Mouse (Mus musculus) MEL (cell line): ENCODE measurements around the gene Coro1b. TPM values are rescaled to one million over a fixed set of nuclear protein-coding genes. Genes with fewer than 3 reads are reported as not detected.
A peak's percentile ranks its signal among the peaks of the same experiment; 100 is the strongest.

Experiments used
- DNase-seq: peaks from one replicate; pipeline ENCODE4 v3.0.0; 2011; ENCODE audit warnings: low read depth, low spot score
- H3K27ac ChIP-seq: 2 replicates; pipeline ENCODE4 v1.5.1; 2012; ENCODE audit warnings: low read depth, mild to moderate bottlenecking, control low read depth, low read length, moderate library complexity; ENCODE audit not compliant: control insufficient read depth
- H3K27me3 ChIP-seq, 2 experiments: fragments of 150-350 bp in 1 of 2; sonication (generic) in 1 of 2; 2 replicates each; pipeline ENCODE4 v1.6.1; 2012; ENCODE audit warnings: low read length in 2 of 2, mild to moderate bottlenecking in 2 of 2, improper control_type of control experiment in 1 of 2, moderate library complexity in 1 of 2; ENCODE audit not compliant: insufficient read depth in 2 of 2, control insufficient read depth in 1 of 2
- H3K36me3 ChIP-seq, 2 experiments: 2 replicates each; pipeline ENCODE4 v1.6.1; 2012 to 2014; ENCODE audit warnings: low read length in 2 of 2, improper control_type of control experiment in 1 of 2, inconsistent platforms in 1 of 2, mild to moderate bottlenecking in 1 of 2; ENCODE audit not compliant: insufficient read depth in 2 of 2, control insufficient read depth in 1 of 2
- H3K4me1 ChIP-seq, 2 experiments: fragments of 150-350 bp in 1 of 2; sonication (generic) in 1 of 2; 2 replicates each; pipeline ENCODE4 v1.6.1; 2012; ENCODE audit warnings: low read length in 2 of 2, improper control_type of control experiment in 1 of 2, mild to moderate bottlenecking in 1 of 2; ENCODE audit not compliant: insufficient read depth in 2 of 2, control insufficient read depth in 1 of 2
- H3K4me3 ChIP-seq, 2 experiments: fragments of 150-350 bp in 1 of 2; sonication (generic) in 1 of 2; 2 replicates each; pipeline ENCODE4 v1.5.1; 2012; ENCODE audit warnings: low read depth in 2 of 2, low read length in 2 of 2, mild to moderate bottlenecking in 2 of 2, moderate library complexity in 2 of 2, control low read depth in 1 of 2, improper control_type of control experiment in 1 of 2; ENCODE audit not compliant: control insufficient read depth in 1 of 2, insufficient read depth in 1 of 2
- H3K79me2 ChIP-seq: 2 replicates; pipeline ENCODE4 v1.6.1; 2012; ENCODE audit warnings: mild to moderate bottlenecking, low read length, moderate library complexity; ENCODE audit not compliant: control insufficient read depth, poor library complexity, insufficient read depth
- H3K9ac ChIP-seq: 2 replicates; pipeline ENCODE4 v1.6.1; 2012; ENCODE audit warnings: low read depth, mild to moderate bottlenecking, control low read depth, low read length, moderate library complexity; ENCODE audit not compliant: control insufficient read depth, poor library complexity, severe bottlenecking
- H3K9me3 ChIP-seq: fragments of 150-350 bp; sonication (generic); replicated peaks from 2 replicates; pipeline ENCODE4 v1.6.1; 2012; ENCODE audit warnings: mild to moderate bottlenecking, low read length, improper control_type of control experiment, moderate library complexity; ENCODE audit not compliant: insufficient read depth
- BHLHE40 ChIP-seq: IDR thresholded peaks from 2 replicates; pipeline ENCODE4 v1.6.1; 2012; ENCODE audit warnings: low read depth, mild to moderate bottlenecking, inconsistent platforms, low read length, improper control_type of control experiment, borderline replicate concordance
- CHD2 ChIP-seq: IDR thresholded peaks from 2 replicates; pipeline ENCODE4 v1.6.1; 2011; ENCODE audit warnings: low read length, improper control_type of control experiment
- CTCF ChIP-seq, 3 experiments: IDR thresholded peaks in 2 of 3; conservative IDR thresholded peaks in 1 of 3; 2 replicates each; pipeline ENCODE4 v1.5.1; 2011 to 2012; ENCODE audit warnings: low read length in 3 of 3, low read depth in 2 of 3, mild to moderate bottlenecking in 2 of 3, improper control_type of control experiment in 1 of 3, inconsistent platforms in 1 of 3, mixed read lengths in 1 of 3, moderate library complexity in 1 of 3; ENCODE audit not compliant: control insufficient read depth in 1 of 3, insufficient read depth in 1 of 3, poor library complexity in 1 of 3, severe bottlenecking in 1 of 3
- E2F4 ChIP-seq: IDR thresholded peaks from 2 replicates; pipeline ENCODE4 v1.6.1; 2011; ENCODE audit warnings: low read depth, low read length, improper control_type of control experiment, borderline replicate concordance
- JUND ChIP-seq: IDR thresholded peaks from 2 replicates; pipeline ENCODE4 v1.6.1; 2011; ENCODE audit warnings: low read depth, mild to moderate bottlenecking, improper control_type of control experiment, low read length
- KAT2A ChIP-seq: conservative IDR thresholded peaks from 2 replicates; pipeline ENCODE4 v1.6.1; 2012; ENCODE audit warnings: low read depth, low read length, improper control_type of control experiment, inconsistent platforms
- MAFK ChIP-seq: IDR thresholded peaks from 2 replicates; pipeline ENCODE4 v1.6.1; 2011; ENCODE audit warnings: low read depth, mild to moderate bottlenecking, low read length, improper control_type of control experiment, borderline replicate concordance
- MAX ChIP-seq: IDR thresholded peaks from 2 replicates; pipeline ENCODE4 v1.6.1; 2011; ENCODE audit warnings: low read length, improper control_type of control experiment
- MAZ ChIP-seq: IDR thresholded peaks from 2 replicates; pipeline ENCODE4 v1.6.1; 2012; ENCODE audit warnings: low read depth, mild to moderate bottlenecking, inconsistent platforms, low read length, improper control_type of control experiment
- MEF2A ChIP-seq: IDR thresholded peaks from 2 replicates; pipeline ENCODE4 v1.6.1; 2014; ENCODE audit warnings: low read depth, mild to moderate bottlenecking, inconsistent platforms, low read length, improper control_type of control experiment; ENCODE audit not compliant: poor library complexity, insufficient replicate concordance, severe bottlenecking; ENCODE audit errors: extremely low read depth
- MXI1 ChIP-seq: IDR thresholded peaks from 2 replicates; pipeline ENCODE4 v1.6.1; 2011; ENCODE audit warnings: mild to moderate bottlenecking, low read depth, low read length, improper control_type of control experiment
- MYB ChIP-seq: IDR thresholded peaks from 2 replicates; pipeline ENCODE4 v1.6.1; 2011; ENCODE audit warnings: mild to moderate bottlenecking, low read depth, low read length, improper control_type of control experiment
- MYC ChIP-seq: IDR thresholded peaks from 2 replicates; pipeline ENCODE4 v1.6.1; 2011; ENCODE audit warnings: low read depth, mild to moderate bottlenecking, low read length, improper control_type of control experiment, moderate library complexity
- POLR2A ChIP-seq, 2 experiments: IDR thresholded peaks; 2 replicates each; pipeline ENCODE4 v1.6.1; 2011 to 2012; ENCODE audit warnings: low read length in 2 of 2, mild to moderate bottlenecking in 2 of 2, control low read depth in 1 of 2, improper control_type of control experiment in 1 of 2, low read depth in 1 of 2, moderate library complexity in 1 of 2; ENCODE audit not compliant: control insufficient read depth in 1 of 2, insufficient read depth in 1 of 2, poor library complexity in 1 of 2
- POLR2AphosphoS5 ChIP-seq: IDR thresholded peaks from 2 replicates; pipeline ENCODE4 v1.6.1; 2012; ENCODE audit warnings: low read depth, borderline replicate concordance, mild to moderate bottlenecking, inconsistent platforms, low read length, moderate library complexity, mixed read lengths
- RAD21 ChIP-seq: IDR thresholded peaks from 2 replicates; pipeline ENCODE4 v1.6.1; 2011; ENCODE audit warnings: mild to moderate bottlenecking, low read depth, low read length, improper control_type of control experiment
- RCOR1 ChIP-seq: IDR thresholded peaks from 2 replicates; pipeline ENCODE4 v1.6.1; 2012; ENCODE audit warnings: low read depth, mild to moderate bottlenecking, inconsistent platforms, low read length, improper control_type of control experiment
- SIN3A ChIP-seq: IDR thresholded peaks from 2 replicates; pipeline ENCODE4 v1.6.1; 2012; ENCODE audit warnings: low read length, improper control_type of control experiment, inconsistent platforms
- SMC3 ChIP-seq: IDR thresholded peaks from 2 replicates; pipeline ENCODE4 v1.6.1; 2011; ENCODE audit warnings: low read depth, low read length, improper control_type of control experiment
- TAL1 ChIP-seq: IDR thresholded peaks from 2 replicates; pipeline ENCODE4 v1.6.1; 2012; ENCODE audit warnings: mild to moderate bottlenecking, inconsistent platforms, low read length, moderate library complexity, mixed read lengths
- TBP ChIP-seq: IDR thresholded peaks from 2 replicates; pipeline ENCODE4 v1.8.0; 2011; ENCODE audit warnings: low read depth, low read length, improper control_type of control experiment
- TCF12 ChIP-seq: IDR thresholded peaks from 2 replicates; pipeline ENCODE4 v1.6.1; 2014; ENCODE audit warnings: low read depth, mild to moderate bottlenecking, inconsistent platforms, low read length, improper control_type of control experiment, moderate library complexity
- USF2 ChIP-seq, 2 experiments: IDR thresholded peaks; 2 replicates each; pipeline ENCODE4 v1.6.1; 2011 to 2012; ENCODE audit warnings: improper control_type of control experiment in 2 of 2, low read length in 2 of 2, borderline replicate concordance in 1 of 2, inconsistent platforms in 1 of 2, low read depth in 1 of 2, mild to moderate bottlenecking in 1 of 2; ENCODE audit not compliant: insufficient read depth in 1 of 2
- polyA plus RNA-seq, 2 experiments: library from polyadenylated mRNA; stranded (reverse) in 1 of 2; unstranded in 1 of 2; fragments of >175 nt in 1 of 2; fragments of >200 nt in 1 of 2; gene quantifications; 2 replicates each; pipeline versions ENCODE4 v1.2.1 to v1.2.4; 2012; ENCODE audit warnings: low replicate concordance in 2 of 2, low read depth in 1 of 2; ENCODE audit not compliant: insufficient read length in 2 of 2, insufficient read depth in 1 of 2, missing spikeins in 1 of 2
- total RNA-seq: library from RNA; depleted of rRNA; stranded (reverse); fragments of 300-350 nt; gene quantifications from 2 replicates; pipeline ENCODE4 v1.2.3, GENCODE M21; 2012

Gene Coro1b
- total and polyA plus RNA-seq, 3 experiments, result 55.5 to 111 TPM; not detected in 1

GRCm38 (mm10) chr19:4147782-4148490 is 483 bp upstream of the Coro1b start:
- H3K9ac ChIP-seq, result peak overlapping the region; percentile 50
- no peaks in the 10 kb centered on the region for H3K9me3 ChIP-seq
- H3K79me2 ChIP-seq, result peaks cover 9% of the 10 kb centered on the region
- TF ChIP-seq MYC, result 0 out of 2 replicates have a peak, but pooled peaks have one; percentile 46
- 0 out of 2 replicates have a peak, but pooled peaks have one; percentile 25 for TF ChIP-seq TBP
- no peak for TF ChIP-seq RAD21
- TF ChIP-seq MAX, result peak; percentile 57; the same call in 1 of the 2 replicates
- no peak for TF ChIP-seq POLR2A (IDR thresholded peaks at IDR 0.05; ENCODE audit: control insufficient read depth in 1 of 2, insufficient read depth in 1 of 2, low read depth in 1 of 2, low read length in 2 of 2, poor library complexity in 1 of 2)
- TF ChIP-seq SIN3A, result peak; percentile 38
- TF ChIP-seq MXI1, result peak; percentile 88
- TF ChIP-seq BHLHE40, result no peak
- no peak for DNase-seq
- H3K27ac ChIP-seq, result no peak overlapping the region
- peaks cover 5 to 14% of the 10 kb centered on the region in 2 experiments; a peak in 3 of 4 replicates for H3K4me1 ChIP-seq
- peaks cover 0 to 3% of the 10 kb centered on the region in 2 experiments; a peak in 1 of 4 replicates for H3K36me3 ChIP-seq
- no peaks in the 10 kb centered on the region for H3K27me3 ChIP-seq
- H3K4me3 ChIP-seq, result peak overlapping the region; percentile 49 to 79

- peak overlapping the region; percentile 78 for H3K9ac ChIP-seq
- no peak for TF ChIP-seq MYB
- TF ChIP-seq, all 39 proteins: peak for 0
- H3K9me3 ChIP-seq, result no peaks in the 10 kb centered on the region
- no peaks in the 10 kb centered on the region for H3K27me3 ChIP-seq
- peak overlapping the region; percentile 73 to 99 for H3K4me3 ChIP-seq
- peaks cover 5 to 14% of the 10 kb centered on the region in 2 experiments; a peak in 3 of 4 replicates for H3K4me1 ChIP-seq
- DNase-seq, result peak; percentile 46
- no peak overlapping the region for H3K27ac ChIP-seq
- peaks cover 1 to 3% of the 10 kb centered on the region in 2 experiments; a peak in 1 of 4 replicates for H3K36me3 ChIP-seq
- H3K79me2 ChIP-seq, result peaks cover 9% of the 10 kb centered on the region
Observed at GRCm38 (mm10) chr19:4148819-4149218, 400 bp downstream of the Coro1b start.

DNA sequence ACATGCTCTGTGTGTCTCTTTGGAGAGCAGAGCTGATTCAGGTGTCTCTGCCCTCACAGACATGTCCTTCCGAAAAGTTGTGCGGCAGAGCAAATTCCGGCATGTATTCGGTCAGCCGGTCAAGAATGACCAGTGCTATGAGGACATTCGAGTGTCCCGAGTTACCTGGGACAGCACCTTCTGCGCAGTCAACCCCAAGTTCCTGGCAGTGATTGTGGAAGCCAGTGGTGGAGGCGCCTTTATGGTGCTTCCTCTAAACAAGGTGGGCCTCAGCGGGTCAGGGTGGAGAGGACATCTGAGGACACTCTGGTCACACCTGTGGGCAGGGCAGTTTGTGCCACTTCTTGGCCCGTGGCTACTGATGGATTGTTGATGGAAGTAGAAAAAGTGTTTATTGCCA is 864 bp downstream of the Coro1b start:
- H3K4me3 ChIP-seq, result peak overlapping the region; percentile 73 to 99
- no peak overlapping the region for H3K27ac ChIP-seq
- H3K36me3 ChIP-seq, result peaks cover 1 to 4% of the 10 kb centered on the region in 2 experiments; a peak in 2 of 4 replicates
- no peak for TF ChIP-seq MYC
- TF ChIP-seq RAD21, result no peak
- no peak for TF ChIP-seq MAX
- no peak for TF ChIP-seq KAT2A
- no peak for TF ChIP-seq MEF2A
- no peak for TF ChIP-seq JUND
- no peak for TF ChIP-seq POLR2AphosphoS5
- no peak for TF ChIP-seq TAL1
- no peak for TF ChIP-seq RCOR1
- no peak for TF ChIP-seq MAZ
- TF ChIP-seq CHD2, result no peak
- no peak for TF ChIP-seq USF2 (IDR thresholded peaks at IDR 0.05; ENCODE audit: borderline replicate concordance in 1 of 2, insufficient read depth in 1 of 2, low read depth in 1 of 2, low read length in 2 of 2)
- no peak for TF ChIP-seq POLR2A (IDR thresholded peaks at IDR 0.05; ENCODE audit: control insufficient read depth in 1 of 2, insufficient read depth in 1 of 2, low read depth in 1 of 2, low read length in 2 of 2, poor library complexity in 1 of 2)
- TF ChIP-seq SMC3, result no peak
- TF ChIP-seq CTCF (IDR thresholded peaks at IDR 0.05 in 2 of 3, conservative IDR thresholded peaks at IDR 0.05 in 1 of 3; ENCODE audit: control insufficient read depth in 1 of 3, insufficient read depth in 1 of 3, low read depth in 2 of 3, low read length in 3 of 3, poor library complexity in 1 of 3, severe bottlenecking in 1 of 3), result no peak
- no peak for TF ChIP-seq E2F4
- TF ChIP-seq MAFK, result no peak
- TF ChIP-seq TCF12, result no peak
- H3K27me3 ChIP-seq, result no peaks in the 10 kb centered on the region
- peak overlapping the region; percentile 78 for H3K9ac ChIP-seq
- H3K79me2 ChIP-seq, result peaks cover 9% of the 10 kb centered on the region
- no peak for DNase-seq
- H3K9me3 ChIP-seq, result no peaks in the 10 kb centered on the region
- peaks cover 8 to 17% of the 10 kb centered on the region in 2 experiments; a peak in 3 of 4 replicates for H3K4me1 ChIP-seq
